Mouse (Mus musculus): ENCODE results near the gene Acads.
"Not testable (repeated sequence)": the region's sequence is repeated elsewhere in the genome, so short reads cannot be mapped to it uniquely, and the experiment has no call there.

GRCm38 (mm10) chr5:115148872-115149271 lies 29.7 kb upstream of the Acads start:
- not testable (repeated sequence) for TF ChIP-seq CTCF, POLR2A (IDR thresholded peaks at IDR 0.05; ENCODE audit: extremely low read depth, insufficient read depth, low read length)
